Mouse (Mus musculus) heart, postnatal 25 days (tissue): ENCODE results near the gene Per3. TPM values are rescaled to one million over a fixed set of nuclear protein-coding genes. Genes with fewer than 3 reads are reported as not detected.

Source experiments
- DNase-seq: peaks from one replicate; pipeline ENCODE4 v3.0.0; 2022; ENCODE audit warnings: low spot score
- intact Hi-C: fragments of 180-260 bp; cut with DNase I; formaldehyde crosslinking; loops from one replicate; pipeline ENCODE4 v1.15.1; 2025
- total RNA-seq, 2 experiments: library from RNA; stranded (reverse); gene quantifications; 2 replicates each; pipeline ENCODE4 v1.2.3; 2021

Per3 gene
- total RNA-seq, 2 experiments from 2014 or later = 4.2 to 19.9 TPM

GRCm38 (mm10) chr4:150964635-150965554, 79.6 kb downstream of the Per3 start:
- intact Hi-C loops = loop anchor here (5.0 kb wide), 2 partner anchors 48 to 177 kb away; no protein-coding TSS in a partner anchor
- DNase-seq = peak; percentile 26

- intact Hi-C loops = no loop called here
- DNase-seq = no peak
Measured at GRCm38 (mm10) chr4:150963711-150964110, 80.8 kb downstream of the Per3 start.

GRCm38 (mm10) chr4:150962231-150962630, 82.2 kb downstream of the Per3 start:
- intact Hi-C loops = no loop called here
- DNase-seq = no peak

GRCm38 (mm10) chr4:150958536-150958935, 85.9 kb downstream of the Per3 start:
- no peak for DNase-seq
- intact Hi-C loops = no loop called here

GRCm38 (mm10) chr4:150957106-150957458, 87.4 kb downstream of the Per3 start:
- DNase-seq = no peak
- intact Hi-C loops = no loop called here

- DNase-seq = no peak
- intact Hi-C loops = no loop called here
Measured at GRCm38 (mm10) chr4:150956369-150957105, 87.9 kb downstream of the Per3 start.

Other genes with a start within 250 kb of the Per3 start
- 10 to 100 TPM; 15.0 to 16.6 TPM for gene Errfi1, start 190.7 kb downstream of the Per3 start, total RNA-seq
- 100 to 1,000 TPM; 232 to 242 TPM for gene Park7, start 130.2 kb downstream of the Per3 start, total RNA-seq
- under 1 TPM in 1 of 2 experiments, not detected in 1; 0.21 TPM for gene Tnfrsf9, start 130.1 kb downstream of the Per3 start, total RNA-seq
- not detected for gene Uts2, start 47.6 kb downstream of the Per3 start, total RNA-seq
- 10 to 100 TPM; 67.4 to 77.2 TPM for gene Vamp3, start 13.3 kb upstream of the Per3 start, total RNA-seq
- gene Gm13090, start 44.9 kb upstream of the Per3 start, total RNA-seq = not detected